Mouse (Mus musculus): ENCODE measurements around the gene Trappc10. TPM values are rescaled to one million over a fixed set of nuclear protein-coding genes. Genes with fewer than 3 reads are reported as not detected.

Gene Trappc10
- polyA plus RNA-seq (2016; fragmentation: Nextera tagmentation; extraction: Ambion mirVana), result 10.4 and 11.5 TPM in 2 replicates

- Histone ChIP-seq H3K27me3 (ENCODE audit: insufficient read depth, poor library complexity, severe bottlenecking) (no peaks in the 10 kb centered on the region), H3K4me3 (peak within 1 kb of the TSS; percentile 89), H3K27ac (peak within 1 kb of the TSS; percentile 88), H3K36me3 (no peaks in the 10 kb centered on the region), H3K9me3 (no peaks in the 10 kb centered on the region), H3K4me1 (replicated peaks) (peaks cover 23% of the 10 kb centered on the region)
- peak; percentile 86 for DNase-seq (ENCODE audit: low spot score)
- 2% methylated on average over 74 of the region's 74 CpGs for WGBS
These were observed at the start of gene Trappc10 for GRCm38 (mm10) chr10:78244438-78245224. Gene Trappc10, minus strand, starts transcription at chr10:78244641.

GRCm38 (mm10) chr10:78293576-78293975 lies 49.1 kb upstream of the Trappc10 start:
- H3K27ac ChIP-seq, result no peak overlapping the region
- H3K4me1 ChIP-seq (replicated peaks), result peaks cover 23% of the 10 kb centered on the region; the same call in 1 of the 2 replicates
- no peak overlapping the region for H3K4me3 ChIP-seq
- no peaks in the 10 kb centered on the region for H3K27me3 ChIP-seq (ENCODE audit: insufficient read depth, poor library complexity, severe bottlenecking)
- DNase-seq (ENCODE audit: low spot score), result no peak
- H3K36me3 ChIP-seq, result 0 out of 2 replicates have a peak, but pooled peaks cover 6% of the 10 kb centered on the region
- no peaks in the 10 kb centered on the region for H3K9me3 ChIP-seq
- 87% methylated on average over 1 of the region's 1 CpGs for WGBS

- WGBS, result 91% methylated on average over 5 of the region's 5 CpGs
- peaks cover 14% of the 10 kb centered on the region for H3K36me3 ChIP-seq
- no peak for DNase-seq (ENCODE audit: low spot score)
These were observed 47.9 kb upstream of the Trappc10 start for GRCm38 (mm10) chr10:78292381-78292780.

GRCm38 (mm10) chr10:78290730-78291535 lies 46.5 kb upstream of the Trappc10 start:
- Histone ChIP-seq H3K27ac (no peak overlapping the region), H3K4me3 (no peak overlapping the region), H3K9me3 (no peaks in the 10 kb centered on the region), H3K36me3 (peaks cover 22% of the 10 kb centered on the region), H3K27me3 (ENCODE audit: insufficient read depth, poor library complexity, severe bottlenecking) (no peaks in the 10 kb centered on the region), H3K4me1 (replicated peaks) (peaks cover 12% of the 10 kb centered on the region; the same call in 1 of the 2 replicates)
- WGBS, result 73% methylated on average over 8 of the region's 8 CpGs
- DNase-seq (ENCODE audit: low spot score), result no peak

More at GRCm38 (mm10) chr10:78292381-78292780, 47.9 kb upstream of the Trappc10 start:
- Histone ChIP-seq H3K4me3 (no peak overlapping the region), H3K9me3 (no peaks in the 10 kb centered on the region), H3K27me3 (ENCODE audit: insufficient read depth, poor library complexity, severe bottlenecking) (no peaks in the 10 kb centered on the region), H3K27ac (no peak overlapping the region), H3K4me1 (replicated peaks) (peaks cover 12% of the 10 kb centered on the region; the same call in 1 of the 2 replicates)

GRCm38 (mm10) chr10:78288896-78289295 lies 44.5 kb upstream of the Trappc10 start:
- Histone ChIP-seq H3K4me1 (replicated peaks) (peaks cover 6% of the 10 kb centered on the region; the same call in 1 of the 2 replicates), H3K27ac (no peak overlapping the region), H3K4me3 (no peak overlapping the region), H3K36me3 (peaks cover 43% of the 10 kb centered on the region), H3K27me3 (ENCODE audit: insufficient read depth, poor library complexity, severe bottlenecking) (no peaks in the 10 kb centered on the region), H3K9me3 (no peaks in the 10 kb centered on the region)
- no peak for DNase-seq (ENCODE audit: low spot score)
- WGBS, result 89% methylated on average over 4 of the region's 4 CpGs

GRCm38 (mm10) chr10:78288135-78288534 lies 43.7 kb upstream of the Trappc10 start:
- no peak for DNase-seq (ENCODE audit: low spot score)
- H3K36me3 ChIP-seq, result peaks cover 50% of the 10 kb centered on the region
- H3K4me3 ChIP-seq, result no peak overlapping the region
- no peaks in the 10 kb centered on the region for H3K27me3 ChIP-seq (ENCODE audit: insufficient read depth, poor library complexity, severe bottlenecking)
- H3K27ac ChIP-seq, result no peak overlapping the region
- peaks cover 6% of the 10 kb centered on the region; the same call in 1 of the 2 replicates for H3K4me1 ChIP-seq (replicated peaks)
- WGBS, result 86% methylated on average over 5 of the region's 5 CpGs
- H3K9me3 ChIP-seq, result no peaks in the 10 kb centered on the region

GRCm38 (mm10) chr10:78287465-78288132 lies 43.2 kb upstream of the Trappc10 start:
- no peak for DNase-seq (ENCODE audit: low spot score)
- no peak overlapping the region for H3K27ac ChIP-seq
- H3K4me3 ChIP-seq, result no peak overlapping the region
- H3K36me3 ChIP-seq, result peaks cover 55% of the 10 kb centered on the region
- no peaks in the 10 kb centered on the region for H3K9me3 ChIP-seq
- WGBS, result 94% methylated on average over 22 of the region's 22 CpGs
- H3K4me1 ChIP-seq (replicated peaks), result peaks cover 6% of the 10 kb centered on the region; the same call in 1 of the 2 replicates
- H3K27me3 ChIP-seq (ENCODE audit: insufficient read depth, poor library complexity, severe bottlenecking), result no peaks in the 10 kb centered on the region

- no peak overlapping the region for H3K4me3 ChIP-seq
- no peaks in the 10 kb centered on the region for H3K27me3 ChIP-seq (ENCODE audit: insufficient read depth, poor library complexity, severe bottlenecking)
- no peaks in the 10 kb centered on the region for H3K9me3 ChIP-seq
- H3K36me3 ChIP-seq, result peaks cover 72% of the 10 kb centered on the region
- DNase-seq (ENCODE audit: low spot score), result no peak
- 91% methylated on average over 4 of the region's 4 CpGs for WGBS
- no peaks in the 10 kb centered on the region; the same call in 1 of the 2 replicates for H3K4me1 ChIP-seq (replicated peaks)
- H3K27ac ChIP-seq, result no peak overlapping the region
These were observed 41.5 kb upstream of the Trappc10 start for GRCm38 (mm10) chr10:78285959-78286358.

GRCm38 (mm10) chr10:78285409-78285808 lies 41.0 kb upstream of the Trappc10 start:
- Histone ChIP-seq H3K27ac (no peak overlapping the region), H3K27me3 (ENCODE audit: insufficient read depth, poor library complexity, severe bottlenecking) (no peaks in the 10 kb centered on the region), H3K9me3 (no peaks in the 10 kb centered on the region), H3K36me3 (peaks cover 77% of the 10 kb centered on the region), H3K4me1 (replicated peaks) (no peaks in the 10 kb centered on the region; the same call in 1 of the 2 replicates), H3K4me3 (no peak overlapping the region)
- 85% methylated on average over 6 of the region's 6 CpGs for WGBS
- DNase-seq (ENCODE audit: low spot score), result no peak

- Histone ChIP-seq H3K9me3 (no peaks in the 10 kb centered on the region), H3K27ac (no peak overlapping the region), H3K36me3 (peaks cover 83% of the 10 kb centered on the region), H3K4me3 (no peak overlapping the region), H3K27me3 (ENCODE audit: insufficient read depth, poor library complexity, severe bottlenecking) (no peaks in the 10 kb centered on the region), H3K4me1 (replicated peaks) (no peaks in the 10 kb centered on the region)
- WGBS, result 93% methylated on average over 12 of the region's 12 CpGs
- no peak for DNase-seq (ENCODE audit: low spot score)
These were observed 40.4 kb upstream of the Trappc10 start for GRCm38 (mm10) chr10:78284812-78285211.

- no peaks in the 10 kb centered on the region for H3K4me1 ChIP-seq (replicated peaks)
- 91% methylated on average over 4 of the region's 4 CpGs for WGBS
- no peak for DNase-seq (ENCODE audit: low spot score)
- no peak overlapping the region for H3K27ac ChIP-seq
- H3K4me3 ChIP-seq, result no peak overlapping the region
- no peaks in the 10 kb centered on the region for H3K27me3 ChIP-seq (ENCODE audit: insufficient read depth, poor library complexity, severe bottlenecking)
- peaks cover 92% of the 10 kb centered on the region for H3K36me3 ChIP-seq
- H3K9me3 ChIP-seq, result no peaks in the 10 kb centered on the region
These were observed 38.0 kb upstream of the Trappc10 start for GRCm38 (mm10) chr10:78282411-78282810.

- Histone ChIP-seq H3K4me3 (no peak overlapping the region), H3K27ac (no peak overlapping the region), H3K27me3 (ENCODE audit: insufficient read depth, poor library complexity, severe bottlenecking) (no peaks in the 10 kb centered on the region), H3K36me3 (peaks cover 88% of the 10 kb centered on the region), H3K9me3 (no peaks in the 10 kb centered on the region), H3K4me1 (replicated peaks) (no peaks in the 10 kb centered on the region)
- WGBS, result 90% methylated on average over 9 of the region's 9 CpGs
- DNase-seq (ENCODE audit: low spot score), result no peak
These were observed 36.0 kb upstream of the Trappc10 start for GRCm38 (mm10) chr10:78280486-78280885.

Measured in hindbrain, embryonic 10.5 days (tissue).